Mouse (Mus musculus) CH12.LX (cell line): Measurements from ENCODE around the gene Mrtfa. TPM values are rescaled to one million over a fixed set of nuclear protein-coding genes. Genes with fewer than 3 reads are reported as not detected.
A peak's percentile ranks its signal among the peaks of the same experiment; 100 is the strongest.

Experiments
- DNase-seq: peaks from one replicate; pipeline ENCODE4 v3.0.0-alpha.2; 2013; ENCODE audit errors: extremely low read depth
- H3K27ac ChIP-seq: 2 replicates; pipeline ENCODE4 v1.5.1; 2012; ENCODE audit warnings: low read depth, mild to moderate bottlenecking, control low read depth, moderate library complexity; ENCODE audit not compliant: insufficient read depth
- H3K27me3 ChIP-seq: replicated peaks from 2 replicates; pipeline ENCODE3; 2012; ENCODE audit warnings: inconsistent platforms
- H3K36me3 ChIP-seq, 2 experiments: replicated peaks in 1 of 2; 2 replicates each; pipeline versions ENCODE3 to v1.6.1; 2012; ENCODE audit warnings: inconsistent platforms in 1 of 2, low read length in 1 of 2, mild to moderate bottlenecking in 1 of 2, mixed read lengths in 1 of 2, moderate library complexity in 1 of 2; ENCODE audit not compliant: control insufficient read depth in 1 of 2, insufficient read depth in 1 of 2
- H3K4me1 ChIP-seq, 2 experiments: 2 replicates each; pipeline ENCODE4 v1.6.1; 2012; ENCODE audit warnings: inconsistent platforms in 1 of 2, moderate library complexity in 1 of 2; ENCODE audit not compliant: insufficient read depth in 2 of 2, control insufficient read depth in 1 of 2
- H3K4me2 ChIP-seq: 2 replicates; pipeline ENCODE4 v1.6.1; 2012; ENCODE audit warnings: low read depth, mild to moderate bottlenecking, control low read depth; ENCODE audit not compliant: poor library complexity, insufficient read depth, severe bottlenecking
- H3K4me3 ChIP-seq, 3 experiments: fragments of 150-350 bp in 1 of 3; sonication (generic) in 1 of 3; replicated peaks in 1 of 3; 2 replicates each; pipeline versions ENCODE3 to v1.5.1; 2011 to 2012; ENCODE audit warnings: low read depth in 2 of 3, low read length in 2 of 3, mild to moderate bottlenecking in 2 of 3, moderate library complexity in 2 of 3, control low read depth in 1 of 3, improper control_type of control experiment in 1 of 3, inconsistent platforms in 1 of 3, mixed read lengths in 1 of 3; ENCODE audit not compliant: poor library complexity in 1 of 3
- H3K79me2 ChIP-seq: replicated peaks from 2 replicates; pipeline ENCODE4 v1.6.1; 2012; ENCODE audit warnings: mild to moderate bottlenecking, moderate library complexity; ENCODE audit not compliant: control insufficient read depth, poor library complexity, insufficient read depth, severe bottlenecking; ENCODE audit errors: extremely low read depth
- H3K9ac ChIP-seq: 2 replicates; pipeline ENCODE4 v1.6.1; 2012; ENCODE audit warnings: low read depth, mild to moderate bottlenecking, control low read depth, moderate library complexity; ENCODE audit not compliant: insufficient read depth
- H3K9me3 ChIP-seq: replicated peaks from 2 replicates; pipeline ENCODE3; 2012; ENCODE audit warnings: low read length, inconsistent platforms, mixed read lengths
- E2F4 ChIP-seq: IDR thresholded peaks from 2 replicates; pipeline ENCODE4 v1.6.1; 2011; ENCODE audit warnings: low read depth, low read length, improper control_type of control experiment; ENCODE audit not compliant: insufficient replicate concordance
- ELF1 ChIP-seq: IDR thresholded peaks from 2 replicates; pipeline ENCODE4 v1.6.1; 2014; ENCODE audit warnings: low read depth, mild to moderate bottlenecking, inconsistent platforms, low read length, improper control_type of control experiment
- GABPA ChIP-seq: IDR thresholded peaks from 2 replicates; pipeline ENCODE4 v1.6.1; 2012; ENCODE audit warnings: low read depth, low read length, improper control_type of control experiment, inconsistent platforms; ENCODE audit not compliant: insufficient replicate concordance
- IRF4 ChIP-seq: IDR thresholded peaks from 2 replicates; pipeline ENCODE4 v1.6.1; 2014; ENCODE audit warnings: low read depth, mild to moderate bottlenecking, inconsistent platforms, low read length, improper control_type of control experiment
- JUND ChIP-seq: conservative IDR thresholded peaks from 2 replicates; pipeline ENCODE4 v1.6.1; 2011; ENCODE audit warnings: low read depth, low read length, improper control_type of control experiment
- KAT2A ChIP-seq: IDR thresholded peaks from 2 replicates; pipeline ENCODE4 v1.6.1; 2012; ENCODE audit warnings: low read length, improper control_type of control experiment, inconsistent platforms; ENCODE audit not compliant: insufficient replicate concordance
- MAFK ChIP-seq: IDR thresholded peaks from 2 replicates; pipeline ENCODE4 v1.6.1; 2011; ENCODE audit warnings: low read length, improper control_type of control experiment; ENCODE audit not compliant: insufficient replicate concordance
- MAZ ChIP-seq: IDR thresholded peaks from 2 replicates; pipeline ENCODE4 v1.6.1; 2012; ENCODE audit warnings: low read depth, mild to moderate bottlenecking, inconsistent platforms, low read length, improper control_type of control experiment, moderate library complexity
- MYC ChIP-seq: IDR thresholded peaks from 2 replicates; pipeline ENCODE4 v1.6.1; 2011; ENCODE audit warnings: low read depth, mild to moderate bottlenecking, improper control_type of control experiment, low read length
- NELFE ChIP-seq: IDR thresholded peaks from 2 replicates; pipeline ENCODE4 v1.6.1; 2011; ENCODE audit warnings: low read depth, low read length, improper control_type of control experiment
- NRF1 ChIP-seq: IDR thresholded peaks from 2 replicates; pipeline ENCODE4 v1.6.1; 2014; ENCODE audit warnings: low read depth, mild to moderate bottlenecking, inconsistent platforms, low read length, improper control_type of control experiment, moderate library complexity
- RCOR1 ChIP-seq: conservative IDR thresholded peaks from 2 replicates; pipeline ENCODE4 v1.6.1; 2012; ENCODE audit warnings: low read depth, mild to moderate bottlenecking, inconsistent platforms, low read length, improper control_type of control experiment
- TBP ChIP-seq: conservative IDR thresholded peaks from 2 replicates; pipeline ENCODE4 v1.6.1; 2011; ENCODE audit warnings: low read depth, low read length, improper control_type of control experiment
- UBTF ChIP-seq: IDR thresholded peaks from 2 replicates; pipeline ENCODE4 v1.6.1; 2012; ENCODE audit warnings: low read depth, mild to moderate bottlenecking, inconsistent platforms, low read length, improper control_type of control experiment, moderate library complexity
- USF1 ChIP-seq: IDR thresholded peaks from 2 replicates; pipeline ENCODE4 v1.6.1; 2014; ENCODE audit warnings: low read depth, mild to moderate bottlenecking, inconsistent platforms, low read length, improper control_type of control experiment
- ZKSCAN1 ChIP-seq: IDR thresholded peaks from 2 replicates; pipeline ENCODE4 v1.6.1; 2012; ENCODE audit warnings: low read depth, inconsistent platforms, low read length, improper control_type of control experiment, borderline replicate concordance
- dilution Hi-C: fragments of 300-500 bp; cut with MboI; formaldehyde crosslinking; loops from 2 replicates; pipeline ENCODE4 v1.14.3; 2020; ENCODE audit warnings: low sequenced_read_pairs; ENCODE audit not compliant: extremely low pct_unique_long_range_greater_than_20kb, extremely low pct_ligation_motif_present
- in situ Hi-C: fragments of 300-500 bp; cut with MboI; formaldehyde crosslinking; loops from 3 replicates; pipeline ENCODE4 v1.14.3; 2019; ENCODE audit warnings: low sequenced_read_pairs, low pct_ligation_motif_present, low pct_unique_long_range_greater_than_20kb, mixed read lengths
- polyA plus RNA-seq: library from polyadenylated mRNA; unstranded; fragments of >175 nt; gene quantifications from 2 replicates; pipeline ENCODE4 v1.2.1, GENCODE M21; 2012; ENCODE audit warnings: low read depth; ENCODE audit not compliant: insufficient read length
- total RNA-seq, 2 experiments: library from RNA; depleted of rRNA; stranded (reverse); fragments of 300-350 nt in 1 of 2; fragments of >200 nt in 1 of 2; gene quantifications; 2 replicates each; pipeline ENCODE4 v1.2.3; 2012 to 2014

Mrtfa gene
- total and polyA plus RNA-seq, 3 experiments, result 4.6 to 23.2 (median 8.2) TPM

- Histone ChIP-seq H3K27ac (peak overlapping the region; percentile 81; the same call in 1 of the 2 replicates), H3K4me3 (peak overlapping the region in 2 of 3 experiments; percentile 49 to 60), H3K4me1 (peaks cover 10 to 66% of the 10 kb centered on the region in 2 experiments), H3K27me3 (no peaks in the 10 kb centered on the region), H3K9ac (peak overlapping the region; percentile 35; the same call in 1 of the 2 replicates), H3K9me3 (no peaks in the 10 kb centered on the region), H3K4me2 (peak overlapping the region; percentile 48), H3K36me3 (peaks cover 0 to 38% of the 10 kb centered on the region in 2 experiments), H3K79me2 (no peaks in the 10 kb centered on the region)
- dilution Hi-C loops (no loop called here), in situ Hi-C loops (no loop called here)
- no peak for DNase-seq
- TF ChIP-seq TBP (no peak), GABPA (no peak), IRF4 (no peak), NRF1 (no peak), USF1 (no peak), MAFK (no peak), E2F4 (no peak), KAT2A (no peak), UBTF (no peak), RCOR1 (no peak), JUND (no peak), MAZ (no peak), ZKSCAN1 (no peak)
These were observed 144.5 kb downstream of the Mrtfa start for GRCm38 (mm10) chr15:81046061-81046460.

GRCm38 (mm10) chr15:81045336-81045735, 145.2 kb downstream of the Mrtfa start:
- in situ Hi-C loops, result no loop called here
- peak overlapping the region; percentile 81 for H3K27ac ChIP-seq
- peaks cover 0 to 39% of the 10 kb centered on the region in 2 experiments for H3K36me3 ChIP-seq
- H3K4me3 ChIP-seq, result peak overlapping the region; percentile 49 to 60 (median 54)
- H3K79me2 ChIP-seq, result no peaks in the 10 kb centered on the region
- peaks cover 10 to 66% of the 10 kb centered on the region in 2 experiments for H3K4me1 ChIP-seq
- TF ChIP-seq NELFE (0 out of 2 replicates have a peak, but pooled peaks have one; percentile 7), NRF1 (no peak), MYC (0 out of 2 replicates have a peak, but pooled peaks have one; percentile 16), ELF1 (peak; percentile 77)
- H3K9ac ChIP-seq, result peak overlapping the region; percentile 35; the same call in 1 of the 2 replicates
- H3K4me2 ChIP-seq, result peak overlapping the region; percentile 48
- H3K9me3 ChIP-seq, result no peaks in the 10 kb centered on the region
- dilution Hi-C loops, result no loop called here
- no peaks in the 10 kb centered on the region for H3K27me3 ChIP-seq
- peak; percentile 56 for DNase-seq
